Mouse (Mus musculus) skeletal muscle tissue, adult 2 months (tissue): Measurements from ENCODE around the gene Srsf7.

ENCODE experiments used
- DNase-seq: peaks from one replicate; pipeline ENCODE4 v3.0.0-alpha.2; 2012; ENCODE audit warnings: low read depth, low spot score

Srsf7 gene

GRCm38 (mm10) chr17:80156905-80157304, 50.2 kb downstream of the Srsf7 start:
- DNase-seq, result no peak

DNA sequence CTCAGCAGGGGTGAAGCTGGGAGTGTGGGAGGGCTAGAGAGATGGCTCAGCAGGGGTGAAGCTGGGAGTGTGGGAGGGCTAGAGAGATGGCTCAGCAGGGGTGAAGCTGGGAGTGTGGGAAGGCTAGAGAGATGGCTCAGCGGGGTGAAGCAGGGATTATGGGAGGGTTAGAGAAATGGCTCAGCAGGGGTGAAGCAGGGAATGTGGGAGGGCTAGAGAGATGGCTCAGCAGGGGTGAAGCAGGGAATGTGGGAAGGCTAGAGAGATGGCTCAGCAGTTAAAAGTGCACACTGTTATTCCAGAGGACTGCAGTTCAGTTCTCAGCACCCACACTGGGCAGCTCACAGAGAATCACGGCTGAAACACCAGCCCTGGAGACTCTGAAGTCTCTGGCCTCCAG, 53.5 kb downstream of the Srsf7 start:
- DNase-seq, result no peak

- DNase-seq, result no peak
Observed at GRCm38 (mm10) chr17:80152767-80153630, 54.1 kb downstream of the Srsf7 start.

GRCm38 (mm10) chr17:80151353-80151752, 55.8 kb downstream of the Srsf7 start:
- DNase-seq, result no peak
